Mouse (Mus musculus) right cerebral cortex, postnatal 10 days (tissue): ENCODE measurements around the gene Hsd17b1.

Source experiments
- DNase-seq, 2 experiments: peaks; one replicate each; pipeline ENCODE4 v3.0.0; 2021; ENCODE audit warnings: low spot score in 2 of 2

Hsd17b1 gene

DNA sequence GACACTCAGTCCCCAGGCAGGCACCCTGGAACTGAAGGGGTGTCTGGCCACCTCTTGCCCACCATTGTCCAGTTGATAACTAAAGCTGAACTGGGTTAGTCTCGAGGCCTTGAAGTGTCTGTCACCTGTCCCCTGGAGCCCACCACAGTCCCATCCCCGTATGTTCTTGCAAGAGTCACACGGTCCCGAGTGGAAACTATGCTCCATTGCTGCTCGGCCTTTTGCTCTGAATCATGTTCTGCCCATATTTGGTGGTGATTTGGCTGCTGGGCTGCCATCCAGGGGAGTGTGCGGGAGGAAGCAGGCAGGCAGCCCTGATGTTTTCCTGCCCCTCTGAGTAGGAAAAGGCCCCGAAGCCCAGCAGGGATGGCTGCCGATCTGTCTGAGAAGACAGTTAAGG, 18.1 kb upstream of the Hsd17b1 start:
- DNase-seq = no peak

DNA sequence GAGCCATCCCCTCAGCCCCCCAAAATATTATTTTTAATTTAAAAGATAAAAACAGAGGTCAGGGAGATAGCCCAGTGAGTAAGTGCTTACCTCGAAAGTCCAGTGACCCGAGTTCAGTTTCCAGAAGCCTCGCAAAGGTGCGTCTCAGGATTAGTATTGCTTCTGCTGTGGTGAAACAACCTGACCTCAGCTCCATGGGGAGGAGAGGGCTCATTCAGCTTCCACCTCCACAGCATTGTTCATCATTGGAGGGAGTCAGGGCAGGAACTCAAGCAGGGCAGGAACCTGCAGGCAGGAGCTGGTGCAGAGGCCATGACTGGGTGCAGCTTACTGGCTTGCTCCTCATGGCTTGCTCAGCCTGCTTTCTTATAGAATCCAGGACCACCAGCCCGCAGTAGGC, 17.2 kb upstream of the Hsd17b1 start:
- no peak for DNase-seq

DNA sequence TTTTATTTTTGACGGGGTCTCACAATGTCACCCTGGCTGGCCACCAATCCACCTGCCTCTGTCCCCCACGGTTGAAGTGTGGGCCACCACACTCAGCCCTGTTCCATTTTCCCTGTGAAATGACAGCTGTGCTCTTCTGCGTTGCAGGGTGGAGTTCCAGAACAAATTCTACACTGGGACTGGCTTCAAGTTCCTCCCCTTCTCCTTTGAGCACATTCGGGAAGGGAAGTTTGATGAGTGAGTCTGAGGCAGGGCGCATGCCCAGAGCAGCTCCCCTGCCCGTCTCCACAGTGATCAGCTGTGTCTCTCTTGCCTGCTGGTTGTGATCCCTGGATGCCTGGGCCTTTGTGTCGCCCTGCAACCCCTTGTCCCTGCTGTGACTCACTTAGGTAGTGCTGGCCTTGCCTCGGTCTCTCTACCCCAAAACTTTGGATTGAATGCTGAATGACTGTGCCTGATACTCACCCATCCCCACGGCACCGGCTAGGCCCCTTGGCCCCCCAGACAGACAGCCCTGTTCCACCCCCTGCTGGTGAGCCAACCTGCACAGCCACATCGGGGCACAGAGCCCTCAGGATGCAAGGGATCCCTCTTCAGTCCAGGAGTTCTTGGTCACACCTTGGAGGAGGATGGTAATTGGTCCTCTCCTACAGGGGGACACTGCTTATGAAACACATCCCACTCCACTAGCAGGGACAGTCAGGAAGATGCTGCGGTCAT, 15.9 kb upstream of the Hsd17b1 start:
- no peak for DNase-seq

DNA sequence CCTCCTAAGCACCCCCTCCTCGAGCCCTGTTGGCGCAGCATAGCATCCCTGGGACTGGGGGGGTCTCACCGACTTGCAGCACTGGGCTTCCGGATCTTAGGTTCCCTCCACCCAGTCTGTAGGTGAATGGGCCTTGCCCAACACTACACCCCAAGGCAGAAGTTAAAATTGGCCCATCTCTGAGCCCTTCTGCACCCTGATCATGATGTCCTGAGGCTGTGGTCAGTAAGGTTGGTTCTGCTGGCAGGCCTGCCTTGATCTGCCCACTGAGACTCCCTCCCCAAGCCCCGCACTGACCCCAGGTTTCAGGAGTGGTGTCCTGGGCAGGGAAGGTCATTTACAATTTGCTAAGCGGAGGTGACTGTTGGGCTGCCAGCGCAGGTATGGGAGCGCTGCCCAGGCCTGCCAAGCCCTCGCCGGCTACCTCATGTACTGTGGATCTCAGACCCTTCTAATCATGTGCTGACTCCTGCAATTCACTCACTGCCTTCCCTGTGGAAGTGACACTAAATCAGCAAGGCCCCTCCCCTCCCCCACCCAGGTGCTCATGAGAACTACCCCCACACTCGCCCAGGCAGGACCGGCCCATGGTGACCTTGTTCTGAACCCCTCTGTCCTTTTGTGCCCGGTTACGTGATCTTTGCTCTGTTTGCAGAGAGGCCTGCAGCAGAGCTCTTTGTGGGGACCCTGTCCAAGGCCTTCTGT, 15.1 kb upstream of the Hsd17b1 start:
- DNase-seq = no peak

DNA sequence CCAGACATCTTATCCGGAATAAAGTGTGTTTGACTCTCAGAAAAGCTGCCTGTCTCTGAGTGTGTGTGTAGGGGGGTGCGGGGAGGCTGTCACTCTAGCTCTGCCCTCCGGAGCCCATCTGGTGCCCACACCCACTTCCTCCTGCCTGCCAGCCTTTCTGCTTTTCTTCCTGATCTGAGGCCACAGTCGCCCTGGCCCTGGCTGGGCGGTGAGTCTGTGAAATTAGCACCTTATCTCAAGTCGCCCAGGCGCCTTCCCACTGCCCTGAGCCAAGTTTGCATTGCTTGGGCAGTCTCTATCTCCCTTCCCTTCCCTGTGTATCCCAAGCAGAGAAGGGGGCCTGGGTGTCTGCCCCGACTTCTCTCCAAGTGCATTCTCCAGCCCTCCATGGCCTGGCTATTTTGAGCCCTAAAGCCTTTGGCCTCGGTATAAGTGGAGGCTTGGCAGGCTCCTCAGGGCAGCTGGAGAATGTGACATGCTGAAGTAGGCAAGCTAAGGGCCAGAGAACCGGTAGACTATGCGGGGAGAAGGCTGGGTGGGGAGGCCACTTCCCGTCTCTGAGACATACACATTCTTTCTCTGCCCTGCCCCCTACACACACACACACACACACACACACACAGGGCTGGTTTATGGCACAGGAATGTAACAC, 14.4 kb upstream of the Hsd17b1 start:
- peak; percentile 72 to 77 for DNase-seq

DNA sequence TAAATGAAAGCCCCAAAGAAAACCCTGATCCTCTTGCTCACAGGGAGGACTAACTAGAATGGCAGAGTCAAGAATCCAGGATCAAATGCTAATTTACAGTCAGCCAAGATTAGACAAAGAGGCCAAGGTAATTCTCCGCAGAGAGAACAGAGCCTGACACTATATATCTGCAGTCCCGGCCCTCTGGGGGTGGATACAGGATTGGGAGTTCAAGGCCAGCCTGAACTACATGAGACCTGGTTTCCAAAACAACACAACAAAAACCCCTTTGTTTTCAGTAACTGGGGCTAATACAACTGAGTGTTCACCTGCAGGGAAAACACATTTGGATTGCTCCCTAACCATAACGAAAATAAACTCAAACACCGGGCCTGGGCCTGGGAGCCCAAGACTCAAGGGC, 13.7 kb upstream of the Hsd17b1 start:
- DNase-seq = no peak

DNA sequence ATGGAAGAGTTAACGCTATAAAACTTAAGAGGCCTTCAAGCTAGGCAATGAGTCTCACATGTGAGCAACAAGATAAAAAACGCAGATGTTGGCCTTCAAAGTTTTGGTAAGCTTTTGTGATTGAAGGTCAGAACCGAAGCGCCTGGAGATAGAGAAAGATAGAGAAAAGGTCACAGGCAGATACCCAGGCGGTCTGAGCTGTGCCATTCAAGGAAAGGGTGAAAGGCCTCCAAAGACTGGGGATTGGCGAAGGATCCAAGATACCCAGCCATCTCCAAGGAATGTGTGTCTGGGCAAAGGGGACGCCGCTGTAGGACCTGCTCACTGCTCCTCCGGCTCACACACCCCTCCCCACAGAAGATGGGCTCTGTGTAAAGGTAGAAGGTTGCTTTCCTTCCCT, 13.2 kb upstream of the Hsd17b1 start:
- no peak for DNase-seq

DNA sequence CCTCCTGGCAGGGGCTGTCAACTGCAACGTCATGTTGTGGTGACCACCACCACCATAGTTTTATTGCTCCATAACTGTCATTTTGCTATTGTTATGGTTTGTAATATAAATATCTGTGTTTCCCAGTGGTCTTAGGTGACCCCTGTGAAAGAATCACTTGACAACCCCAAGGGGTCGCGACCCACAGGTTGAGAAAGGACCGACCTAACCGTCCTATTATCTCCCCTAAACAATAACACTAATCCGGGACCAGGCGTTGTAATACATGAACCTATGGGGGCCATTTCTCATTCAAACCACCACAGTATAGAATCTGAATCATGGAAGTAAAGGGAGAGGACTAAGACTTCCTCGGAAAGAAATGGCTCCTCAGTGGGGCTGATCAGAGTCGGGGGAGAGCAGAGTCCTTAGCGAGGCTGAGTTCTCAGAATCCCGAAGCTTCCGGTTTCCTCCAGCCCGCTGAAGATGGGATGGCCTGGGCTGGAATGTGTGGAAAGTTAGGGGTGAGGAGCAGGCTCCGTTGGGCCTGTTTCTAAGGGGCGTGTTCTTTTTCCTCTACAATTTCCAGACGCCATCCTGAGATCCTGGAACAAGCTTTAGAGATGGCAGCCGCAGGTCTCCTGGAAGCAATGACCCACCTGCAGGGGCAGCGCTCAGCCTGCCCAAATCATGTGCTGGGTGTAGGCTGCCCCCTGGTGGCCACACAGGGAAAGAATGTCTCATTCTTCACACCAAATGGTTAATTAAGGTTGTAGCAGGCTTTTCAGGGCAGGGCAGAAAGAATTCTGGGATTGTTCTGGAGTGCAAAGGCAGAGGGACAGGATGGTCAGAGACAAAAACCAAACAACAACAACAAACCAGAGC, 11.4 kb upstream of the Hsd17b1 start:
- DNase-seq = peak; percentile 81 to 84

DNA sequence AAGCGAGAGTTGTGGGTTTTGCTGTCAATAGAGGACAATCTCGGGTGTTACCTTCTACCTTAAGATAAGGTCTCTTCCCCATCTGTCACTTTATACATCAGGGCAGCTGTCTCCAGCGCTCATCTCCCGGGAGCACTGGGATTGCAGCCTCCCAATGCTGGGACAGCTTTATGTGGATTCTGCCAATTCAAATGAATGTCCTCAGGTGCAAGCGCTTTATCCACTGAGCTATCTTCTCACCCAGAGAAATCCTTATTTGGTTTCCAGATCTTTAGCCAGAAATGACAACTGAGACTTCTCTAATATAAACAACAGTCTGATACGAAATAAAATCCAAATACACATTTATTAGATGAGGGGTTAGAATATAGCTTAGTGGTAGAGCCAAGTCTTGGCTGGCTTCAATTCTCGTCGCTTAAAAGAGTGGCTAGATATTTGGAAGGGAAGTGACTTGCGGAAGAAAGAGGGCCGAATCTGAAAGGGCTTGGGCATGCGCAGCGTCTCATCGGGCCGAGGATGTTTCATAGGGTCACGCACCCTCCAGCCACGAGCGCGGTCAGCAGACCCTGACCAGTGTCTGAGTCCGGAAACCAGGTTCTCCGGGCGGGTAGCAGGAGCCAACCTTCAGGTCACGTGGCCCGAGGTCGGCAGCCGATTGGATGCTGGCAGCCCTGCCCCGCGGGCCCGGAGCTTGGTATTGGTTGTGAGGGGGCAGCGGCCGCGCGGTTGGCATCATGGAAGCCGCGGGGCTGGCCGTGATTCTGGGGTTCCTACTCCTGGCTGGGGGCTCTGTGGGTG, 8.6 kb upstream of the Hsd17b1 start, which contains the start of gene Naglu:
Gene Naglu, plus strand, starts transcription at position 622 of the 798 bp plus-strand sequence.
- peak; percentile 98 for DNase-seq

DNA sequence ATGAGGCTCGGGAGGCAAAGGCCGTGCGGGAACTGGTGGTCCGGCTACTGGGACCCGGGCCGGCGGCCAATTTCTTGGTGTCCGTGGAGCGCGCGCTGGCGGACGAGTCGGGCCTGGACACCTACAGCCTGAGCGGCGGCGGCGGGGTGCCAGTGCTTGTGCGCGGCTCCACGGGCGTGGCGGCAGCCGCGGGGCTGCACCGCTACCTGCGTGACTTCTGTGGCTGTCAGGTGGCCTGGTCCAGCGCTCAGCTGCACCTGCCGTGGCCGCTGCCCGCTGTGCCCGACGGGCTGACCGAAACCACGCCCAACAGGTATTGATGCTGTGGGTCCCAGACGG, 8.1 kb upstream of the Hsd17b1 start:
- DNase-seq = no peak

DNA sequence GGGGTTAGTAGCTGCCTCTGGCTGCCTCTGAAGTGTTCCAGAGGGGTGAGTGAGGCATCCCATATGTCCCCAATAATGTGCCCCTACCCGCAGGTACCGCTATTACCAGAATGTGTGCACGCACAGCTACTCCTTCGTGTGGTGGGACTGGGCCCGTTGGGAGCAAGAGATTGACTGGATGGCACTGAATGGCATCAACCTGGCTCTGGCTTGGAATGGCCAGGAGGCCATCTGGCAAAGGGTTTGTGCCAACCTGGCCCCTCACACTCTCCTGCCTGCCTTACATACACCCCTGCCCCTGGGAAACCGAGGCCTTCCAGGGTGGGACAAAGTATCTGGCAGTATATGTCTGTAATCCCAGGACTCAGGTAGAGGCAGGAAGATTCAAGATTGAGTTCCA, 7.2 kb upstream of the Hsd17b1 start:
- DNase-seq = no peak

DNA sequence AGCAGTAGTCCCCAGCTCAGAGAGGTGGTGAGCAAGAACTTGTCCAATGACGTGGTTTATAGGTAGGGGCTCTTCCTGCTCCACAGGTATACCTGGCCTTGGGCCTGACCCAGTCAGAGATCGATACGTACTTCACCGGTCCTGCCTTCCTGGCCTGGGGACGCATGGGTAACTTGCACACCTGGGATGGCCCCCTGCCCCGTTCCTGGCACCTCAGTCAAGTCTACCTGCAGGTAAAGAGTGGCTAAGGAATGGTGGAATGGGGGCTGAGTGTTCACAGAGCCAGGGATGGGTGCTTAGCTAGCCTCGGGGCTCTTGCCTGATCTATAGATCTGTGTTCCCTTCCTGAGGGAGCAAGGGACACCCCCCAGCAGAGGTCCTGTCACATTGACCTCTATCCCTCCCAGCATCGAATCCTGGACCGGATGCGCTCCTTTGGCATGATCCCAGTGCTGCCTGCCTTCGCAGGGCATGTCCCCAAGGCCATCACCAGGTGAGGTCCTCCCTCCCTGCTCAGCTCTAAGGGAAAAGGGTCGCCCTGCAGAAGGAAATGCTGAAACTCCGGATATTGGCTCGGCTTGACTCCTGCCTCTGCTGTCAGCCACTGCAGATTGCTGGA, 6.3 kb upstream of the Hsd17b1 start:
- DNase-seq = no peak

DNA sequence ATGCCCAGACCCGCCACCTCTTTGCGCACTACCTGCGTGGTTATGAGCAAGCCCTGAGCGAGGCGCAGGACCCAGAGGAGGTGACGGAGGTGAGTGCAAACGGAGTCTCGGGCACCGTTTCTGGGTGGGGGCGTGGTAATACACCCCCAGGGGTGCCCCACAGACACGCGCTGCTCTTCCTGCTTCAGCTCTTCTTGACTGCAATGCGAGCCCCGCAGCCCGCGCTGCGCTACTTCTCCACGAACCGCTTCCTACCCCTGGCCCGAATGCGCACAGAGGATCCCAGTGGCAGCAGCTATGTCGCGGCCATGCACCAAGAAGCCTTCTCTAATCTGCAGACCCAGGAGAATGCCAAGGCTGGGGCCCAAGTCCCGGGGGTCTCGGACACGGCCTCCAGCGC, 1.5 kb downstream of the Hsd17b1 start:
- no peak for DNase-seq

DNA sequence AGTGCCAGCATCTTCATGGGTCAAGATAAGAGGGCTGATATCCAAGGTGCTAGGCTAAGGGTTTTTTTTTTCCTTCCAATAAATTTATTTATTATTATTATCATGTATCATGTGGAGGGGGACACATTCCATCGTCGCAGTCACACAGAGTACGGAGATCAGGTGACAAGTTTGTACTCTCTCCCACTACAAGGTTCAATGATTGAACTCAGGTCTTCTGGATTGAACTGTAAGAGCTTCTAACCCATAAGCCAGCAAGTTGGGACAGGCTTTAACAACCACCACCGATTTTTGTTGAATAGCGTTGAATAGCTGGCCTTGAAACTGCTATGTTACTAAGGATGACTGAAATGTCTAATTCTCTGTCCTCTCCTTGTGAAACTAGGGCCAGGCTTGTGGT, 2.2 kb downstream of the Hsd17b1 start:
- DNase-seq = no peak

DNA sequence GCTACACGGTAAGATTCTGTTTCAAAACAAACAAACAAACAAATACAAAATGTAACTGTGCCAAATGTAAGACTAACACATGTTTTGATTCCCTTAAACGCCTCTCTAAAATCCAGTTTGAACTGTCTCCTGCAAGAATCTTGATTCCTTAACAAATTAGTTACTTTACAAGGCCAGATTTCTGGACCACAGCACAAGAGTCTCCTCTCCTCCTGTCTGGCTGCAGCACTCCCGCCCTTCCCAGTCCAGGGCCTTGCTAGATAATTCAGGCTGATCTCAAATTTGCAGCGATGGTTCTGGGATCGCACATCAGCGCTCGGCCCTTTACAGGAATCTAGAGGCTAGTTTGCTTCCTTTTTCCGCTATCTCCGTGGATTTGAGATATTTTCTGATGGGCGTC, 3.4 kb downstream of the Hsd17b1 start:
- peak in 1 of 2 experiments; percentile 33 for DNase-seq

DNA sequence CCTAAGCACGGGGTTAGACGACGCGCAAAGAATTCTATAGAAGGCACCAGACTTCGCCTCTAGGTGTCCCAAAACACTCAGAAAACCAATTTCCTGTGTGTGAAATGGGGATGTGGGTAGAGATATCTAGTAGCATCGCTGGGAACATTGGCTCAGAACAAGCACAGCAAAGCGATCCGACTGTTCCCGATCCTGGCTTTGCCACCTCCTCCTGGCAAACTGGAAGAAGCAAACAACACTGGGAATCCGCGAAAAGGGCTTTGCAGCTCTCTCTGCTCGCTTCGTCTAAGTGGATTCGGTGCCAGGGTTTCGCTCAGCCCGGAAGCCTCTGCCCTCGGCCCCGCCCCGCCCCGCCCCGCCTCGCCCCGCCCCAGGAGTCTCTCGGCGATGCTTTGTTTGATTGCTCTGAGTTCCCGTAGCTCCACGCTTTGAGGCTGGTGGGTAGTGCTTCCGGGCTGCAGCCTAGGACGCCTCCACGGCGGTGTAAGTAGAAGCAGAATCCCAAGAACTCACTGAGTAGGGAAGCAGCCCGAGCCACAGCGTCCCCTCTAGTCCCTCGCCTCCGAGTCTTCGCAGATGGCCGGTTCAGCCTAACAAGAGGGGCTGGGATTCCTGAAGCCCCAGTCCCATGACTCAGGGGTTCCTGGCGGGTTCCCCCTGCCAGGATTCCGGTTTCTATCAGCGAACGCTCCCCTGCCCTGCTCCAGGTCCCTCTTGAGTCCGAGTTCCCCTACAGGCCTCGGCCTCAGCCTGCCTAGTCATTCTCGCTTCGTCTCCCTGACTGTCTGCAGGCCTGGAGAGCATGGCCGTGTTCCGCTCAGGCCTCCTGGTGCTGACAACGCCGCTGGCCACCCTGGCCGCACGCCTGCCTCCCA, 4.2 kb downstream of the Hsd17b1 start, which contains the start of gene Coasy:
Gene Coasy, plus strand, starts transcription at position 358 of the 875 bp plus-strand sequence.
- DNase-seq = peak; percentile 91 to 95

DNA sequence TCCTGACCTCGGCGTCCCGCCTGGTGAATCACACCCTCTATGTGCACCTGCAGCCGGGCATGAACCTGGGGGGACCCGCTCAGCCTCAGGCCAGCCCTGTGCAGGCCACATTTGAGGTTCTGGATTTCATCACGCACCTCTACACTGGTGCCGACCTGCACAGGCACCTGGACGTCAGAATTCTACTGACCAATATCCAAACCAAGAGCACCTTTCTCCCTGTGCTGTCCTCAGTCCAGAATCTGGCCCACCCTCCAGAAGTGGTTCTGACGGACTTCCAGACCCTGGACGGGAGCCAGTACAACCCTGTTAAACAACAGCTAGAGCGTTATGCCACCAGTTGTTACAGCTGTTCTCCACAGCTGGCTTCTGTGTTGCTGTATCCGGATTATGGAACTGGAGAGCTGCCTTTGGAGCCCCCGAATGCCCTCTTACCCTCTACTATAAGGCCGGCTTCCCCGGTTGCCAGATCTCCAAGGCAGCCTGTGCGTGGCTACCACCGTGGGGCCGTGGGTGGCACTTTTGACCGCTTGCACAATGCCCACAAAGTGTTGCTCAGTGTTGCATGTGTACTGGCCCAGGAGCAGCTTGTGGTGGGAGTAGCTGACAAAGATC, 5.0 kb downstream of the Hsd17b1 start:
- DNase-seq = peak; percentile 51 to 64

DNA sequence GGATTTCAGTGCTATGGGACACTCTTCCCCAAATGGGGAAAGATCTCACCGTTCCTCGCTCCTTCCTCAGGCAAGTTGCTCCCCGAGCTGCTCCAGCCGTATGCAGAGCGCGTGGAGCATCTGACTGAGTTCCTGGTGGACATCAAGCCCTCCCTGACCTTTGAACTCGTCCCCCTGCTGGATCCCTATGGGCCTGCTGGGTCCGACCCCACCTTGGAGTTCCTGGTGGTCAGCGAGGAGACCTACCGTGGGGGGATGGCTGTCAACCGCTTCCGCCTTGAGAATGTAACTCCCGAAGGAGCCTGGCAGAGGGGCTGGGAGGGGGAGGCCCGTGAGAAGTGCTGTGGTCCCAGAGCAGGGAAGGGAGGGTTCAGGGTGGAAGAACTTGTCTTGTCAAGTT, 6.0 kb downstream of the Hsd17b1 start:
- peak in 1 of 2 experiments; percentile 19 for DNase-seq

DNA sequence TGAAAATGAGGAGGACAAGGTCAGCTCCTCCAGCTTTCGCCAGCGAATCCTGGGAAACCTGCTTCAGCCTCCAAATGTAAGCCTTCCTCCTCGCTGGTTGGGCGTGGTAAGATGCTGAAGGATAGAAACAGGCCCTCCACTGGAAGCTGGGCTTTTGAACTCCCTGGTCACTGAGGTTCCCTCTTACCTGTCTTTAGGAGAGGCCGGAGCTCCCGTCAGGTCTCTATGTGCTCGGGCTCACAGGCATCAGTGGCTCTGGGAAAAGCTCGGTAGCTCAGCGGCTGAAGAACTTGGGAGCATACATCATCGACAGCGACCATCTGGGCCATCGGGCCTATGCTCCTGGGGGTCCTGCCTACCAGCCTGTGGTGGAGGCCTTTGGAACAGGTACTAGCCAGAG, 6.6 kb downstream of the Hsd17b1 start:
- DNase-seq = peak in 1 of 2 experiments; percentile 37
